Mouse (Mus musculus) liver, postnatal 0 days (tissue): ENCODE results near the gene Efnb1. TPM values are rescaled to one million over a fixed set of nuclear protein-coding genes. Genes with fewer than 3 reads are reported as not detected.

Experiments
- ATAC-seq: fragments of 200-750 bp; cut with Nextera tagmentation; 2 replicates; pipeline ENCODE4 v1.8.0; 2017; ENCODE audit warnings: mild to moderate bottlenecking, moderate library complexity
- DNase-seq: peaks from one replicate; pipeline ENCODE4 v3.0.0-alpha.2; 2016
- H3K27ac ChIP-seq: fragments of 300-500 bp; sonication (generic); 2 replicates; pipeline ENCODE4 v1.5.1; 2014; ENCODE audit warnings: antibody characterized with exemption, moderate library complexity, mild to moderate bottlenecking, low read depth
- H3K27me3 ChIP-seq: fragments of 300-500 bp; sonication (generic); 2 replicates; pipeline ENCODE4 v1.6.1; 2014; ENCODE audit warnings: low read length, control low read depth, mixed read lengths; ENCODE audit not compliant: insufficient read depth
- H3K36me3 ChIP-seq: fragments of 300-500 bp; sonication (generic); replicated peaks from 2 replicates; pipeline ENCODE4 v1.6.1; 2014; ENCODE audit warnings: mild to moderate bottlenecking, control low read depth, low read length, moderate library complexity, mixed read lengths; ENCODE audit not compliant: insufficient read depth
- H3K4me1 ChIP-seq: fragments of 300-500 bp; sonication (generic); 2 replicates; pipeline ENCODE4 v1.6.1; 2014; ENCODE audit warnings: antibody characterized with exemption, mild to moderate bottlenecking, control low read depth; ENCODE audit not compliant: insufficient read depth
- H3K4me2 ChIP-seq: fragments of 300-500 bp; sonication (generic); 2 replicates; pipeline ENCODE4 v1.6.1; 2014; ENCODE audit warnings: low read depth, mild to moderate bottlenecking, low read length, moderate library complexity, mixed read lengths
- H3K4me3 ChIP-seq: fragments of 300-500 bp; sonication (generic); 2 replicates; pipeline ENCODE4 v1.5.1; 2014; ENCODE audit warnings: low read depth, low read length
- H3K9ac ChIP-seq: fragments of 300-500 bp; sonication (generic); replicated peaks from 2 replicates; pipeline ENCODE4 v1.6.1; 2014; ENCODE audit warnings: mild to moderate bottlenecking, moderate library complexity
- H3K9me3 ChIP-seq: fragments of 300-500 bp; sonication (generic); 2 replicates; pipeline ENCODE4 v1.6.1; 2016; ENCODE audit warnings: mild to moderate bottlenecking, control low read depth, low read length, mixed read lengths
- CTCF ChIP-seq: sonication (generic); IDR thresholded peaks from 2 replicates; pipeline ENCODE4 v1.5.1; 2016; ENCODE audit warnings: antibody characterized with exemption, low read depth
- EP300 ChIP-seq: IDR thresholded peaks from 2 replicates; pipeline ENCODE4 v1.6.1; 2016; ENCODE audit warnings: antibody characterized with exemption, low read depth, mild to moderate bottlenecking
- WGBS: fragments of 180-500 bp; shearing (Covaris S2); extraction: QIAGEN DNeasy Blood & Tissue Kit; methylation state at CpG from one replicate; pipeline ENCODE4 v1.1.7; 2014; ENCODE audit not compliant: insufficient replicate concordance; 5-methylcytosine and 5-hydroxymethylcytosine counted together
- polyA plus RNA-seq: library from polyadenylated mRNA; unstranded; fragments of >200 nt; fragmentation: Nextera tagmentation; extraction: Ambion mirVana; gene quantifications from 2 replicates; pipeline ENCODE4 v1.2.1, GENCODE M21; 2015

The Efnb1 gene
- polyA plus RNA-seq, 1 experiment from 2014 or later, result 4.9 TPM

DNA sequence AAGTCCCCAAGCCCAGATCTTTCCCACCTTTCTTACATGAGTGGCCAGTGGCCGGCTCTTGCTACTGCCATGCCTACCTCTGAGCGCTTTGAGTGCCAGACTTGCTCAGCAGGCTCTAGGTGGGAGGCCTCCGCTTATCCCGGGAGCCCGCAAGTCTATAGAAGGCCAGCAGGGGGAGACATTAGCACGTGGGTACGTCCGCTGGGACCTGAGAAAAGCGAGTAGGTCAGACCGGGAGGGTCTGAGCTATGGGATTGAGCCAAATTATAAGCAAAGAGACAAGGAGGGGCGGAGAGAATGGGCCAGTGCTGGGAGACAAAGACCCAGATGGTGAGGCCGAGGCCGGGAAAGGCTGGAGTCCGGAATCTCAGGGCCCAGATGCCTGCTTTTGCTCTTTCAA lies 1.0 kb upstream of the Efnb1 start:
- DNase-seq, result peak; percentile 74
- WGBS, result 11% methylated on average over 14 of the region's 14 CpGs
- H3K36me3 ChIP-seq, result no peaks in the 10 kb centered on the region
- peak; percentile 45 for ATAC-seq
- peak overlapping the region; percentile 74 for H3K4me2 ChIP-seq
- no peaks in the 10 kb centered on the region for H3K9me3 ChIP-seq
- H3K4me1 ChIP-seq, result no peaks in the 10 kb centered on the region
- 0 out of 2 replicates have a peak overlapping the region, but pooled peaks have one; percentile 57 for H3K4me3 ChIP-seq
- H3K27me3 ChIP-seq, result peaks cover 9% of the 10 kb centered on the region
- H3K27ac ChIP-seq, result no peak overlapping the region
- peak overlapping the region; percentile 30; the same call in 1 of the 2 replicates for H3K9ac ChIP-seq
- TF ChIP-seq CTCF (peak; percentile 81), EP300 (no peak)

DNA sequence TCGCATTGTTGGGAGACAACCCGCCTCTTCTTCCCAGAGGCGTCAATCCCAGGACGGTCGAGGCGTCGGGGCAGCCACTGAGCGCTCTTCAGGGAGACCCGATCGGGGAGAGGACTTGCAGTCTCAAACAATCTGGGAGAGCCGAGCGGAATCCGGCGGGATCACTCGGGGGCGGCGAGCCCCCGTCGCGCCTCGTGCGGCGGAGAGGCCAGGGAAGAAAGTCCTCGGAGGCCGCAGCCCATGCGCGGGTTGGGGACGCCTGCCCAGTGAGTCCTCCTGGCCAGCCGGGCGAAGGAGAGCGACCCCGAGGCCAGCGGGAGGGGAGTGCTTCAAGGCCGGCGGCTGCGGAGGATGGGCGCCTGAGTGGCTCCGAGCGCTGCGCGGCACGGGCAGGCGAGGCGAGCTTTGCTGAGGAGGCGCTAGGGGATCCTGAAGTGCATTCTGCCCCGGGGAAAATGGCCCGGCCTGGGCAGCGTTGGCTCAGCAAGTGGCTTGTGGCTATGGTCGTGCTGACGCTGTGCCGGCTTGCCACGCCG lies 569 bp downstream of the Efnb1 start:
- peak overlapping the region; percentile 67 for H3K27ac ChIP-seq
- TF ChIP-seq CTCF, result no peak
- no peak for TF ChIP-seq EP300
- no peaks in the 10 kb centered on the region for H3K36me3 ChIP-seq
- peak overlapping the region; percentile 57 for H3K4me3 ChIP-seq
- peak overlapping the region; percentile 74 for H3K4me2 ChIP-seq
- peak; percentile 16 for ATAC-seq
- H3K4me1 ChIP-seq, result no peaks in the 10 kb centered on the region
- H3K27me3 ChIP-seq, result peaks cover 11% of the 10 kb centered on the region
- DNase-seq, result peak; percentile 37
- WGBS, result 26% methylated on average over 42 of the region's 53 CpGs
- H3K9me3 ChIP-seq, result no peaks in the 10 kb centered on the region
- peak overlapping the region; percentile 59 for H3K9ac ChIP-seq

DNA sequence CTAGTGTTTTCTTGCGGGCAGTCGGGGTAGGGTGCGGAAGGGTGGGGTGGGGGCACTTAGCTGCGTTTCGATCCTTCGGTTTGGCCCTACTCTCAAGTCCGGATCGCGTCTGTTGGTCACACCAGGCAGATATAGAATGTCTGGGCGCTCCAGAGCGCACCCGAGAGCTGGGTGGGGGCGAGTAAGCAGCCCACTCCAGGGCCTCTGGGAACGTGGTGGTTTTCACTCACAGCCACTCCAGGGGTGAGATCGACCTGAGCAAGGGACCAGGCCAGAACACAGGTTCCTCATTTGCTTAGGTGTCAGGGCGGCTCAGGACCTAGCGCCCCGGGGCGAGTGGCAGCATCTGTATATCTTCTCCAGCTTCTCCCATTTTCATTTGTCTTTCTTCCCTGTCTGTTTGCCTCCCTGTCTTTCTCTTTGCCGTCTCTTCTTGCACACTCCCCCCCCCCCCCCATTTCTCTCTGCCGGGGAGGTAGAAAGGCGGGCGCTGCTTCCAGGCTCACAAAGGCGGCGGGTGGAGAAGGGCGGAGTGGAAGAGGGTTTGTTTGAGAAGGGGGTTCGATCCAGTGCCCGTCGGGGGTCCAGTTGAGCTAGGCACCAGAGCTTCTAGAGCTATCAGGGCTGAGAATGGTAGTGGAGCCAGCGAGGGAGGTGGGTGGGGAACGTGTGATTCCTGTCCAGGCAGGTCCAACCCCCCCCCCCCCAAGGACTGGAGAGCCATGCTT lies 1.4 kb downstream of the Efnb1 start:
- H3K36me3 ChIP-seq, result no peaks in the 10 kb centered on the region
- H3K9ac ChIP-seq, result peak overlapping the region; percentile 59
- DNase-seq (no peak), ATAC-seq (no peak)
- H3K4me1 ChIP-seq, result no peaks in the 10 kb centered on the region
- TF ChIP-seq EP300 (no peak), CTCF (no peak)
- no peak overlapping the region for H3K27ac ChIP-seq
- no peaks in the 10 kb centered on the region for H3K9me3 ChIP-seq
- H3K4me3 ChIP-seq, result peak overlapping the region; percentile 57
- WGBS, result 25% methylated on average over 28 of the region's 31 CpGs
- peaks cover 11% of the 10 kb centered on the region for H3K27me3 ChIP-seq
- peak overlapping the region; percentile 74 for H3K4me2 ChIP-seq

DNA sequence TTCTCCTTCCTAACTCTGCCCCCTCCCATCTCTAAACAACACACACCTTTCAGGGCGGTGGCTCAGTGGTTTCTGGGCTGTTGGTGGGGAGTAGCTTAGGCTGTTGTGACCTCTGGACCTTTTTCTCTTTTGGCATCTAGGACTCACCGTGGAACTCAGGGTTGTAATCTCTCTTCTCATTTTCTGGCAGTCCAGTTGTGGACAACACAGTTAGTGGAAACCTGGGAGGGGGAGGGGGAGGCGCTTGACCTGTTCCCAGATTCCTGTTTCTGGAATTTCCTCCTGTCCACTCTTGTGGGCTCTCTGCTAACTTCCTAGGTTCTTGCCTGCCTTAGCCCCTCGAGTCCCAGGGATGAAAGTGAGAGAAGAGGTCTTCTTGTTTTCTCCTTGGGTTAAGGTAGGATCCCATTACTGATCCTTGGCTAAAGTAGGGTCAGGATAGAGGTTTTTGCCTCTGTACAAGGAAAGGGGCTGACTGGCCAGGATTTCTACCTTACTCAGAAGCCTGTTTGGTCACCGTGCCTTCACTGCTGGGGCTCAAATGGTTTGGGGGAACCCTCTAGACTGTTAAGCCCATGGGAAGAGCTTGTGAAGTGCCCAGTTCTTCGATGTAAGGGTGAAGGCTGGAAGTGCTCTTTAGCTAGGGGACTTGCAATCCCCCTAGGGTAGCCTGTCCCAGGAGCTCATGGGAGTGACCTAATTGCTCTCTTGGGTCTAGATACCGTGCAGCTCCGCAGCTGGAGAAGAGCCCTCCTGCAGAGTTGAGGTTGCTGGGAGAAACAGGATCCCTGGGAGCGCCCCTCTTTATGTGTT lies 2.2 kb downstream of the Efnb1 start:
- Histone ChIP-seq H3K4me3 (peak overlapping the region; percentile 57), H3K27me3 (peaks cover 11% of the 10 kb centered on the region), H3K9ac (no peak overlapping the region; the same call in 1 of the 2 replicates), H3K27ac (no peak overlapping the region), H3K4me1 (no peaks in the 10 kb centered on the region), H3K9me3 (no peaks in the 10 kb centered on the region), H3K36me3 (no peaks in the 10 kb centered on the region), H3K4me2 (peak overlapping the region; percentile 74)
- TF ChIP-seq CTCF (no peak), EP300 (no peak)
- DNase-seq, result no peak
- WGBS, result 37% methylated on average over 9 of the region's 9 CpGs
- no peak for ATAC-seq

DNA sequence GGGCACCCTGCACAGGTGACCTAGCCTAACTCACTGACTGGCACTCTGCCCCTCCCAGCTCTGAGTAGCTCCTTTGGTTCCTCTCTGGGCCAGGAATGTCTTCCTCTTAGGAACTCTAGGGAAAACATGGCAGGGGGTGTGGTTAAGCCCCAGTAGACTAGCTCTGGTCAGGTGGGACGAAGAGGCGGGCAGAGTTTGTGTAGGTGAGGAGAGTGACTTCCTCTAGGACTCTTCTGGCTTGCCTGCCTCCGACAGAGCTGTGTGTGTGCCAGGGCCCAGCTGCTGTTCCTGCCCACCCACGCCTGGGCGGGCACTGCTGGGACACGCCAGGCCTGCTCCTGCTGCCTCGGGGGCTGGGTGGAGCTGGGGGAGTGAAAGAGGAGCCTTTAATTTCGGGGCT lies 5.1 kb downstream of the Efnb1 start:
- H3K4me2 ChIP-seq, result no peak overlapping the region
- H3K9ac ChIP-seq, result no peak overlapping the region
- DNase-seq (no peak), ATAC-seq (no peak)
- no peak overlapping the region for H3K27ac ChIP-seq
- no peaks in the 10 kb centered on the region for H3K9me3 ChIP-seq
- no peaks in the 10 kb centered on the region for H3K36me3 ChIP-seq
- peaks cover 11% of the 10 kb centered on the region for H3K27me3 ChIP-seq
- H3K4me3 ChIP-seq, result no peak overlapping the region
- TF ChIP-seq CTCF (no peak), EP300 (no peak)
- WGBS, result 48% methylated on average over 7 of the region's 8 CpGs
- H3K4me1 ChIP-seq, result no peaks in the 10 kb centered on the region

DNA sequence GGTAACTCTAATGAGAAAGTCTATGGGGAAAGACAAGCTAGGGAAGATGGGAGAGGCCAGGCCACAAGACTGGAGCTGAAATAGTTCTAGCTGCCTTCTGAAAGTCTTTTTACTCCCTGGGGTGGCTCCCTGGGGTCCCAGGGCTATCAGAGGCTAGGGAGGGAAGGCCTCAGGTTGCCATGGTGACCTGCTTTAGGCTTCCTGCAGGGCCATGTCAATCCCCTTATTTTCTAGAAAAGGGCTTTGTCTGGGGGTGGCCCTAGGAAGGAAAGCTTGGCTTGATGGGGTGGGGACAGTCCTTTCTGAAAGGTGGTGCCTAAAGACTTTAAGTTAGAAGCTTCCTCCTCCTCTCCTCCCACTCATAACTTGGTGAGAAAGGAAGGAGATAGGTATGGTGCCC lies 6.0 kb downstream of the Efnb1 start:
- no peak for DNase-seq
- Histone ChIP-seq H3K9me3 (no peaks in the 10 kb centered on the region), H3K9ac (no peak overlapping the region), H3K4me1 (no peaks in the 10 kb centered on the region), H3K4me2 (no peak overlapping the region), H3K27ac (no peak overlapping the region), H3K27me3 (peaks cover 11% of the 10 kb centered on the region; the same call in 1 of the 2 replicates), H3K36me3 (no peaks in the 10 kb centered on the region), H3K4me3 (no peak overlapping the region)
- TF ChIP-seq EP300 (no peak), CTCF (no peak)
- ATAC-seq, result no peak
